Mouse (Mus musculus): ENCODE measurements around the gene Cstb. TPM values are rescaled to one million over a fixed set of nuclear protein-coding genes. Genes with fewer than 3 reads are reported as not detected.
A peak's percentile ranks its signal among the peaks of the same experiment; 100 is the strongest.

Gene Cstb
- total and polyA plus RNA-seq, 3 experiments = 71.9 to 76.7 TPM; not detected in 1

DNA sequence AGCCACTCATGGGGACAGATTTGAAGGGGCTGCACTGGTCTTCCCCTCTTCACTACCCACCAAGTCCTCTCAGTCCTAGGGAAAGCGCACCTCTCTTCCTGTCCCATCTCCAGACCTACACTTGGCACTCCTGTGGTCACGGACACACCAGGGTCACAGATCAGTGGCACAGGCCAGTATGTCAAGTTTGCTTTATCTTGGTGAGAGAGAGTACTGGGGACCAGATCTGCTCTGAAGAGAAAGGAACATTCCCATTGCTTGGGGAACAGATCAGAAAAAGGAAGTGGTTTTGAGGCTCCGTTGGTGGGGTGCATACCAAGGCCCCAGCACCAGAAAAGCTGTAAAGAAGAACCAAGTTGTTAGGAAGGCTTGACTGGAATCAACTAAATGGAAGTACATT, 40.0 kb downstream of the Cstb start (continued):
- TF ChIP-seq NELFE (IDR thresholded peaks at IDR 0.05; ENCODE audit: low read depth, low read length) = peak; percentile 38
- peak; percentile 46; the same call in 1 of the 2 replicates for TF ChIP-seq GATA1 (IDR thresholded peaks at IDR 0.05; ENCODE audit: low read depth, low read length)
- TF ChIP-seq MYB (IDR thresholded peaks at IDR 0.05; ENCODE audit: low read depth, low read length) = peak; percentile 54; the same call in 1 of the 2 replicates
- peak; percentile 56; the same call in 1 of the 2 replicates for TF ChIP-seq SIN3A (IDR thresholded peaks at IDR 0.05; ENCODE audit: low read length)
- no peak for TF ChIP-seq CTCF (IDR thresholded peaks at IDR 0.05 in 2 of 3, conservative IDR thresholded peaks at IDR 0.05 in 1 of 3; ENCODE audit: control insufficient read depth in 1 of 3, insufficient read depth in 1 of 3, low read depth in 2 of 3, low read length in 3 of 3, poor library complexity in 1 of 3, severe bottlenecking in 1 of 3)
- TF ChIP-seq ELF1 (IDR thresholded peaks at IDR 0.05; ENCODE audit: low read depth, low read length) = peak; percentile 62
- no peak for TF ChIP-seq ZC3H11A (IDR thresholded peaks at IDR 0.05; ENCODE audit: low read depth, low read length)
- TF ChIP-seq CHD1 (IDR thresholded peaks at IDR 0.05; ENCODE audit: low read depth, low read length) = peak; percentile 55; the same call in 1 of the 2 replicates
- no peak for TF ChIP-seq SMC3 (IDR thresholded peaks at IDR 0.05; ENCODE audit: low read depth, low read length)
- no peak for TF ChIP-seq MYC (IDR thresholded peaks at IDR 0.05; ENCODE audit: low read depth, low read length)
- TF ChIP-seq NRF1 (IDR thresholded peaks at IDR 0.05; ENCODE audit: insufficient read depth, low read depth, low read length, poor library complexity, severe bottlenecking) = no peak

DNA sequence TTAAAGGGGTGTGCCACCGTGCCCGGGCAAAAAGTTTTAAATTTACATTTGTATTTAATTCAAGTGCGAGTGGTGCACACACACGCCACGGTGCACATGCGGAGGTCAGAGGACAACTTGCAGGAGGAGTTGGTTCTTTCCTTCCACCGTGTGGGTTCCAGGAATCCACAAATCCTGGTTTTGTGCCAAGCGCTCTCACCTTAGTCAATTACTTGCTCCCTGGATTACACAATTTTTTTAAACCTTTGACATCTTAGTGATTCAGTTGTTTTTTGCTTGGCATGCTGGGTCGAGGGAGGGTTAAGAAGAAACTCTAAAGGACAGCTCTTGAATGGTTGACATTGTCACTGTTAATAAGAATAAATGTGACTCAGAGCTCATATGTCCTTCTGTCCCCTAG, 41.2 kb downstream of the Cstb start:
- Histone ChIP-seq H3K4me3 (ENCODE audit: control insufficient read depth in 1 of 2, insufficient read depth in 1 of 2, low read depth in 2 of 2, low read length in 2 of 2) (no peak overlapping the region), H3K27me3 (ENCODE audit: control insufficient read depth in 1 of 2, insufficient read depth in 2 of 2, low read length in 2 of 2) (no peaks in the 10 kb centered on the region), H3K36me3 (ENCODE audit: control insufficient read depth in 1 of 2, insufficient read depth in 2 of 2, low read length in 2 of 2) (peaks cover 0 to 11% of the 10 kb centered on the region in 2 experiments; a peak in 2 of 4 replicates), H3K79me2 (ENCODE audit: control insufficient read depth, insufficient read depth, low read length, poor library complexity) (peaks cover 24% of the 10 kb centered on the region), H3K4me1 (ENCODE audit: control insufficient read depth in 1 of 2, insufficient read depth in 2 of 2, low read length in 2 of 2) (peaks cover 12 to 31% of the 10 kb centered on the region in 2 experiments), H3K9ac (ENCODE audit: control insufficient read depth, low read depth, low read length, poor library complexity, severe bottlenecking) (no peak overlapping the region), H3K9me3 (replicated peaks; ENCODE audit: insufficient read depth, low read length) (no peaks in the 10 kb centered on the region), H3K27ac (ENCODE audit: control insufficient read depth, low read depth, low read length) (no peak overlapping the region)
- TF ChIP-seq UBTF (IDR thresholded peaks at IDR 0.05; ENCODE audit: borderline replicate concordance, insufficient read depth, low read depth, low read length) = no peak
- no peak for TF ChIP-seq USF2 (IDR thresholded peaks at IDR 0.05; ENCODE audit: borderline replicate concordance in 1 of 2, insufficient read depth in 1 of 2, low read depth in 1 of 2, low read length in 2 of 2)
- TF ChIP-seq EP300 (IDR thresholded peaks at IDR 0.05; ENCODE audit: low read depth in 1 of 2, low read length in 2 of 2) = no peak
- no peak for TF ChIP-seq MXI1 (IDR thresholded peaks at IDR 0.05; ENCODE audit: low read depth, low read length)
- TF ChIP-seq CHD2 (IDR thresholded peaks at IDR 0.05; ENCODE audit: low read length) = no peak
- no peak for TF ChIP-seq MAX (IDR thresholded peaks at IDR 0.05; ENCODE audit: low read length)
- TF ChIP-seq TCF12 (IDR thresholded peaks at IDR 0.05; ENCODE audit: low read depth, low read length) = no peak
- TF ChIP-seq CHD1 (IDR thresholded peaks at IDR 0.05; ENCODE audit: low read depth, low read length) = no peak
- no peak for TF ChIP-seq NRF1 (IDR thresholded peaks at IDR 0.05; ENCODE audit: insufficient read depth, low read depth, low read length, poor library complexity, severe bottlenecking)
- TF ChIP-seq ETS1 (IDR thresholded peaks at IDR 0.05; ENCODE audit: low read depth, low read length) = no peak
- no peak for TF ChIP-seq TAL1 (IDR thresholded peaks at IDR 0.05; ENCODE audit: low read length)
- no peak for TF ChIP-seq RAD21 (IDR thresholded peaks at IDR 0.05; ENCODE audit: low read depth, low read length)
- DNase-seq (ENCODE audit: low read depth, low spot score) = no peak
